Mouse (Mus musculus) cerebellum, adult 18-20 months (tissue): ENCODE measurements at regions not wholly inside any gene's neighbourhood (a gene's known extent, or its start where the extent isn't known, plus 50 kb on each side); places are given as distances from the start of the nearest gene placed in this dataset.

Source experiments
- DNase-seq, 2 experiments: peaks; one replicate each; pipeline ENCODE4 v3.0.0; 2021

- no peak for DNase-seq
Measured at GRCm38 (mm10) chr14:33797551-33798303, 125.7 kb upstream of the Gdf10 start.

DNA sequence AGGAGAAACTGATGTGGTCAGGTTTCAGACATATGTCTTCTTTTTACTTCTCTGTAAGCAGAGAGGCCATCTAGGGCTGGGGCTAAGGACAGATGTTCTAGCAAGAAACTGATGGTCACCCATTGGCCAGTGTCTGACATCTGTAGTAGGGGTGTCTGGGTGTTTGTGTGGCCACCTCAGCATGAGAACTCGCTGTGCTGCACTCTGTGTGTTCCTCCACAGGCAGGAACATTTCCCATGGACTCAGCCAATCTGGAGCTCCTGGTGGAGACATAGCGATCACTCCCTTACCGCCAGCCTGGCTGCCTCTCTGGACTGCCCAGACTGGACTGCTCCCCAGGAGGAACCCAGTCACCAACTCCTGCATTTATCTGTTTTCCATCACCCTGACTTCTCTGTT is 119.1 kb upstream of the Gdf10 start:
- no peak for DNase-seq

DNA sequence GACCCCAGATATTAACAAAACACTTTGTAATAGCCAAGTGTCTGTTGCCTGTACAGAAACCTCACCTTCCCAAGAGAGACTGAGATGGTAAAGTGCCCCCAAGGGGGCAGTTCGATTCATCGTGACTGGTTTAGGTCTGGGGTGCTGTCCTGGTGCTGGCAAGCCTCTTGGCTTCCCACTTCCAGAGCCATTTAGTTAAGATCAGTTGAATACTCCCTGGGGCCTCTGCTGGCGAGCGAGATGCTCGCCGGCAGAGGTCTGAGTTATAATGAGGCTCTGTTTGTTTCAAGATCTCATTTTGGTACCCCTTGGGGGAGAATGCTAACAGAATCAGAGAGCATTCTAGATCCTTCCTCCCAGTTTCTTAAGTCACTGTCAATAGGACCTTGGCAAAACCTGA is 118.7 kb upstream of the Gdf10 start:
- no peak for DNase-seq

GRCm38 (mm10) chr14:33807196-33807595 is 116.2 kb upstream of the Gdf10 start:
- no peak for DNase-seq

DNA sequence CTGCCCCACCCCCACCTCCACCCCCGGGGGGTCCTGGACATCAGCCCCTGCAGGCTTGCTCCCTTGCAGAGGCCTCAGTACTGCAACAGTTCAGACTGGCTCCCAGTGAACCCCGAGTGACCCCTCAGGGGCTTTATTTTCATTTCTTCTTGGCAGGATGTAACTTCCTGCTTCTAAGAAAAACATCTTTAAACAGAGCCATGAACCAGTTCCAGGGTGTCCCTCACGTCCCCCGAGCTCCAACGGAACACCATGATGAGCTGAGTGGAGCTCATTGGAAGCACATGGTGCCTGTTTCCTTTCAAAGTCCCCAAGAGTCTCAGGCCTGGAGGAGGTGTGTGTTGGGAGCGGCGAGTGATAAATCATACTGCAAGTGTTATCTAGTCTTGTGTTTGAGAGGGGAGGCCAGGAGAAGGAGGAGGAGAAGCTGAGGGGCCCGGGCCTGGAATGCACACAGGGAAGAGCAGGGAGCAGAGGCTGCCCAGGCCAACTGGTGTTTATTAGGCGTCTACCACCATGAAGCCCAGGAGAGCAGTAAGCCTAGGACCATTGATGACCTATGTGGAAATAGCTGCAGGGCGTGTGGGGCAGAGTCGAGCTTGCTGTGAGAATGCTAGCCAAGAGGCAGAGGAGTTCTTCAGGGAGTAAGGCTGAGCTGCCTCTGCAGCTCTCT is 114.7 kb upstream of the Gdf10 start:
- no peak for DNase-seq

DNA sequence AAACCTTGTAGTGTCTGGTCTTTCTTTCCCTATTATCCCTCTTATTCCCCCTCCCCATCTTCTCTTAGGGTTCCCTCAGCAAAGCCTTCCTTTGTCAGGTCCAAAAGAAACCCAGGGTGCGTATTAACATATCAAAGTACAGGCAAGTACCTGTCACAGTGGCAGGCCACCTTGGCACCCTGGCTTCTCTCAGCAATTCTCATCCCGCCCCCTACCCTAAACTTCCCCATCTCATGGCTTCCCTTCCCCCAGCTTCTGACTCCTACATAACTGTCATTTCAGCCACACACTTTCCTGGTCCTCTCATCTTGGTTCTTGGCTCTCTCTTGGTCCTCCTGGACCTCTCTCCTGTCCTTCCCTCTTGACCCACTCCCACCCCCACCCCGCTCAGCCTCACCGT is 112.8 kb upstream of the Gdf10 start:
- no peak for DNase-seq

GRCm38 (mm10) chr14:33811241-33811640 is 112.1 kb upstream of the Gdf10 start:
- DNase-seq, result no peak

- no peak for DNase-seq
Measured at GRCm38 (mm10) chr14:33812266-33812665, 111.1 kb upstream of the Gdf10 start.

GRCm38 (mm10) chr14:33812772-33813171 is 110.6 kb upstream of the Gdf10 start:
- no peak for DNase-seq

- DNase-seq, result no peak
Measured at GRCm38 (mm10) chr14:33813274-33813673, 110.1 kb upstream of the Gdf10 start.

DNA sequence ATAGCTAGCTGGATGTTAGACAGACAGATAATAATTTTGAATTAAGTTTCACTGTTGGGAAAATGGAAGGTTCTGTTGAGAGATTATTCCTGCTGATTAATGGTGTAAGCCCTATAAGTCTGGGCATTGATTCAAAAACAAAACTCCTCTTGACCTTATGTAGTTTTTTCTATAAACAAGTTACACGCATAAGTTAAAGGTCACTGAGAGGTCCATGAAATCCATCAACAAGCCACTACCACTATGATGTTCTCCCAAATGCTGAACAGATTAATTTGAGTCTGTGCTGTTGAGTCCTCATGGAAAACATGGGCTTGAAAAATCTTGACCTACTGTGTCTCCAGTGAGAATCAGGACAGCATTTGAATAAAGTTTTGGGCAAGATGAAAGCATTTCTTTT is 109.3 kb upstream of the Gdf10 start:
- DNase-seq, result no peak

DNA sequence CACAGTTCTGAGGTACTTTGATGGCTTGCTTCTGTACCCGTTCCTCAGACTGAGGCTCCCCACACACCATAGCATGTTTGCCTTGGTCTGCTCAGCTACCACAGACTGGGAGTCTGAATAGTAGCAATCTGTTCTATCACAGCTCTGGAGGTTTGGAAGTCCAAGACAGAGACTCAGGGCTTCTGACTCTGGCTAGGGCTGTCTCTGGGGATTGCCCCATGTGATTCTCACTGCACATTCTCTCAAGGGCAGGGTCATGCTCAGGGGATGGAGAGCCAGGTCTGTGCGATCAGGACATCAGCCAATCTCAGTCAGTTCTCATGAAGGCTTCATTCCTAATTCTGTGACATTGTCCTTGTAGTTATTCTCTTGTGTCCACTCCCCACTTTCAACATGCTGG is 108.8 kb upstream of the Gdf10 start:
- no peak for DNase-seq

GRCm38 (mm10) chr14:33820541-33821260 is 102.7 kb upstream of the Gdf10 start:
- DNase-seq, result peak; percentile 12 to 33

DNA sequence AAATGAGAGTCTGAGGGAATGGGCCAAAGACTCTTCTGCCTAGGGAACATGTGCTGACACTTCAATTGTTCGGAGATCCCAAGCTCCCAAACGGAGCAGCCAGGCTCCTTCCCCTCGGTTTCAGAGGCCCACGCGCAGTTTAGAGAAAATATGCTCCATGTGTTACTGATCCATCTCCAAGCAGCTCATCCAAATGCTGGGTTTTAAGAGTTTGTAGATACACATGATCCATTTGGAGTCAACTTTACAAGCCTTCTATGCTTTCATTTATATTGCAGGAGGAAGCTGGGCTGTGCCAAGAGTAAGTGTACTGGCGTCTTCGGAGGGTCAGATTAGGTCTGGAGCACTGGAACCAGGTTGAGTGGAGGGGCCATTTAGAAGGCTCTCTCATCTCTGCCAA is 102.0 kb upstream of the Gdf10 start:
- DNase-seq, result no peak

DNA sequence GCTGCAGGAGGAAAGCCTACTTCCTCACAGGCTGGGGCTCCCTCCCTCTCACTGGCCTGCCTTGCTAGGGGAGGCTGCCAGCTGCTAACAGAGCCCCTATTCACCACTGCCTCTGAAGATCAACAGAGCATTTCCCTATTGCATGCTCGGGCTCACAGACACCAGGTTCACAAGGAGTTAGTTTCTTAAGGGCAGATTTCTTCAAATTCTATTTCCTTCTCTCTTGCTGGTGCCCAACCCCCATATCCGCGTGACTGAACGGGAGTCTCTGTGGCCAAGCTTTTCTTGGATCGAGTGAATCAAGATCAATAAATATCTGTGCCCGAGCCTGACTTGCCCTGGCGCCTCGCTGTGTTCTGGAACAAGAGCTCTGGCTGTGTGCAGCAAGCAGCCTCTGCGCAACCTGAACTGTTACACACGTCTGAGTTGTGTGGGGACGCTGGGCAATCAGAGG is 98.9 kb upstream of the Gdf10 start:
- peak in 1 of 2 experiments; percentile 17 for DNase-seq

- DNase-seq, result no peak
Measured at GRCm38 (mm10) chr14:33826003-33826644, 97.3 kb upstream of the Gdf10 start.

- DNase-seq, result no peak
Measured at GRCm38 (mm10) chr14:33832650-33833319, 90.6 kb upstream of the Gdf10 start.

DNA sequence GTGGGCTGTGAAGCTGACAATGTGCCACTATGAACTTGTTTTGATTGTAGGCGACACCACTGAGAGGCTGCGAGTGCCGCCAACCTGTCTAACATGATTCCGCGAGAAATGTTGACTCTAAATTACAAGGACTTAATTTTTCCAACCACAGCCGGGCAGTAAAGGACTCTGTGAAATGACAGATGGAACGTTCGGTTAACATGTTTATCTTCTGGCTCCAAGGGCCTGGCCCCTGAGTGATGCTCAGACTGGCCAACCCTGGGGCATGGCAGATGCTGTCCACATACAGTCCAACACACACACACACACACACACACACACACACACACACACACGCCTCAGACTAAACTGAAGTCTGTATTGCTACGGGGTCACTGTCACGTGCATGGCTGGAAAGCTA is 87.0 kb upstream of the Gdf10 start:
- no peak for DNase-seq

- DNase-seq, result no peak
Measured at GRCm38 (mm10) chr14:33841821-33842220, 81.6 kb upstream of the Gdf10 start.

- no peak for DNase-seq
Measured at GRCm38 (mm10) chr14:33853499-33853898, 69.9 kb upstream of the Gdf10 start.

GRCm38 (mm10) chr14:33854181-33854580 is 69.2 kb upstream of the Gdf10 start:
- DNase-seq, result no peak

- no peak for DNase-seq
Measured at GRCm38 (mm10) chr14:33856992-33857391, 66.4 kb upstream of the Gdf10 start.

DNA sequence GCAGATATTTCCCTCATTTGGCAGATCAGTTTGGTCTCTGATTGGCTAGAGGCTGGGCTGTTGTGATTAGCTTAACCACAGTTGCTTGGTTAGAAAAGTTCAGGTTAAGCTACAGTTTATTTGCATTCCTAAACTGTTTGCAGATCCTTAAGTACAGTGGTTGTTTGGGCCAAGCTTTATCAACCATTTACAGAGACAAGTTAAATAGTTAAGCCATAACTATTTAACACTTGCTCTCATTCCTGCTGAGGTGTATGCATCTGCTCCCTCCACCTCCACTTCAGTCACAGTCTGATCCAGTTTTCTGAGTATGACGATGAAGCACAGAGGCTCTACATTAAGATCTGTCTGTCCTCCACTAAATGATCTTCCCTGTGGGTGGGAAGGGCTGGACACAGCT is 58.6 kb upstream of the Gdf10 start:
- no peak for DNase-seq
